Mouse (Mus musculus) liver, embryonic 11.5 days (tissue): Measurements from ENCODE around the gene Hfe2. TPM values are rescaled to one million over a fixed set of nuclear protein-coding genes. Genes with fewer than 3 reads are reported as not detected.
"Not testable (repeated sequence)": the region's sequence is repeated elsewhere in the genome, so short reads cannot be mapped to it uniquely, and the experiment has no call there.

Source experiments
- ATAC-seq: fragments of 200-750 bp; cut with Nextera tagmentation; replicated peaks from 2 replicates; pipeline ENCODE4 v1.8.0; 2017; ENCODE audit warnings: moderate number of reproducible peaks, mild to moderate bottlenecking, moderate TSS enrichment, moderate library complexity; ENCODE audit not compliant: low FRiP score
- DNase-seq: peaks from one replicate; pipeline ENCODE4 v3.0.0-alpha.2; 2017; ENCODE audit warnings: low spot score
- H3K27ac ChIP-seq: fragments of 300-500 bp; sonication (generic); 2 replicates; pipeline ENCODE4 v1.5.1; 2014; ENCODE audit warnings: mild to moderate bottlenecking, low read depth, low read length, control low read depth
- H3K27me3 ChIP-seq: fragments of 300-500 bp; sonication (generic); replicated peaks from 2 replicates; pipeline ENCODE4 v1.6.1; 2014; ENCODE audit warnings: low read length, mixed read lengths; ENCODE audit not compliant: control insufficient read depth, insufficient read depth
- H3K36me3 ChIP-seq: fragments of 300-500 bp; sonication (generic); 2 replicates; pipeline ENCODE4 v1.6.1; 2014; ENCODE audit warnings: mild to moderate bottlenecking, low read length, moderate library complexity, mixed read lengths; ENCODE audit not compliant: control insufficient read depth, insufficient read depth
- H3K4me1 ChIP-seq: fragments of 300-500 bp; sonication (generic); replicated peaks from 2 replicates; pipeline ENCODE4 v1.6.1; 2014; ENCODE audit warnings: low read length, mixed read lengths; ENCODE audit not compliant: control insufficient read depth, insufficient read depth
- H3K4me2 ChIP-seq: fragments of 300-500 bp; sonication (generic); 2 replicates; pipeline ENCODE4 v1.6.1; 2014; ENCODE audit warnings: mild to moderate bottlenecking, control low read depth, moderate library complexity
- H3K4me3 ChIP-seq: fragments of 300-500 bp; sonication (generic); 2 replicates; pipeline ENCODE4 v1.5.1; 2014; ENCODE audit warnings: low read depth, low read length, control low read depth
- H3K9ac ChIP-seq: fragments of 300-500 bp; sonication (generic); 2 replicates; pipeline ENCODE4 v1.6.1; 2014; ENCODE audit warnings: low read depth, low read length, control low read depth
- H3K9me3 ChIP-seq: fragments of 300-500 bp; sonication (generic); 2 replicates; pipeline ENCODE4 v1.6.1; 2016; ENCODE audit warnings: low read length, inconsistent platforms, mixed read lengths; ENCODE audit not compliant: control insufficient read depth
- WGBS: fragments of 180-500 bp; shearing (Covaris S2); extraction: QIAGEN DNeasy Blood & Tissue Kit; methylation state at CpG from one replicate; pipeline ENCODE4 v1.1.7; 2014; 5-methylcytosine and 5-hydroxymethylcytosine counted together
- polyA plus RNA-seq: library from polyadenylated mRNA; unstranded; fragments of >200 nt; fragmentation: Nextera tagmentation; extraction: Ambion mirVana; gene quantifications from 2 replicates; pipeline ENCODE4 v1.2.1, GENCODE M21; 2014

Hfe2 gene
- polyA plus RNA-seq, 1 experiment from 2014 or later, result 0.32 TPM

- Histone ChIP-seq H3K4me2 (no peak overlapping the region), H3K4me3 (no peak overlapping the region), H3K27ac (no peak overlapping the region), H3K36me3 (no peaks in the 10 kb centered on the region), H3K27me3 (no peaks in the 10 kb centered on the region), H3K9me3 (no peaks in the 10 kb centered on the region), H3K9ac (no peak overlapping the region), H3K4me1 (no peaks in the 10 kb centered on the region)
- no peak for ATAC-seq
- WGBS, result 86% methylated on average over 9 of the region's 9 CpGs
- no peak for DNase-seq
These were observed 18.4 kb upstream of the Hfe2 start for GRCm38 (mm10) chr3:96506396-96507047.

DNA sequence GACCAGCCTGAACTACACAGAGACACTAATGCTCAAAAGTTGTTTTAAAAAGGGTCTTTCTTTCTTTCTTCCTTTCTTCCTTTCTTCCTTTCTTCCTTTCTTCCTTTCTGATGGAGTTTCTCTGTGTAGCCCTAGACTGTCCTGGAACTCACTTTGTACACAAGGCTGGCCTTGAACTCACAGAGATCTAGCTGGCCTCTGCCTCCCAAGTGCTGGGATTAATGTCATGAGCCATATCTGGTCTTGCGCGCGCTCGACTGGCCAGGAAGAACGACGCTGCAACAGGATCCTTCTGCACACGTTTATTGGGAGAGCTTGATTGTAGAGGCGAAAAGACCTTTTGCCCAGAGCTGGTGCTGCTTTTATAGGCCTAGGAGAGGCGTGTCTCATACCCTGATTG lies 17.0 kb upstream of the Hfe2 start:
- not testable (repeated sequence) for ATAC-seq, H3K4me2 ChIP-seq, H3K27ac ChIP-seq, H3K4me3 ChIP-seq, H3K4me1 ChIP-seq, DNase-seq, H3K9ac ChIP-seq, H3K36me3 ChIP-seq, H3K27me3 ChIP-seq, H3K9me3 ChIP-seq
- 87% methylated on average over 7 of the region's 9 CpGs for WGBS

DNA sequence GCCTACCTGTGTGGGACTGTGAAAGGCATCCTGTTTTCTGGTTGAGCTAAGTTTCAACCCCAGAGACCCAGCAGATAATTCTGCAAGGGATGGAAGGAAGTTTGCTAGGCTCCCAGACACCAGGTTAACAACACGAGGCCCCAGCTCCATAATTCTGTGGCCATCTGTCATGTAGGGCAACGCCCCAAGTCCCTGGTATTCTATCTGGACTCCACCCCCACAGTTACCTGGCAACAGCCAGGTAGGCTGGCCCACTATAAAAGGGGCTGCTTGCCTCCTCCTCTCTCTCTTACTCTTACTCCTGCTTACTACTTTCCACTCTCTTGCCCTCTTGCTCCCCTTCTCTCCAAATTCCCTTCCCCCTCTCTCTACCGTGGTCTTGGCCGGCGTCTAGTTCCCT lies 4.8 kb upstream of the Hfe2 start:
- no peaks in the 10 kb centered on the region for H3K4me1 ChIP-seq
- H3K4me2 ChIP-seq, result no peak overlapping the region
- H3K9ac ChIP-seq, result no peak overlapping the region
- 52% methylated on average over 5 of the region's 5 CpGs for WGBS
- H3K27ac ChIP-seq, result no peak overlapping the region
- H3K9me3 ChIP-seq, result no peaks in the 10 kb centered on the region
- H3K36me3 ChIP-seq, result no peaks in the 10 kb centered on the region
- no peaks in the 10 kb centered on the region; the same call in 1 of the 2 replicates for H3K27me3 ChIP-seq
- DNase-seq (no peak), ATAC-seq (no peak)
- no peak overlapping the region for H3K4me3 ChIP-seq

GRCm38 (mm10) chr3:96522149-96522548 lies 2.8 kb upstream of the Hfe2 start:
- ATAC-seq, result no peak
- WGBS, result 66% methylated on average over 4 of the region's 4 CpGs
- Histone ChIP-seq H3K27ac (no peak overlapping the region), H3K9me3 (no peaks in the 10 kb centered on the region), H3K36me3 (no peaks in the 10 kb centered on the region), H3K4me2 (no peak overlapping the region), H3K27me3 (peaks cover 18% of the 10 kb centered on the region), H3K9ac (no peak overlapping the region), H3K4me3 (no peak overlapping the region), H3K4me1 (peaks cover 2% of the 10 kb centered on the region; the same call in 1 of the 2 replicates)
- no peak for DNase-seq

DNA sequence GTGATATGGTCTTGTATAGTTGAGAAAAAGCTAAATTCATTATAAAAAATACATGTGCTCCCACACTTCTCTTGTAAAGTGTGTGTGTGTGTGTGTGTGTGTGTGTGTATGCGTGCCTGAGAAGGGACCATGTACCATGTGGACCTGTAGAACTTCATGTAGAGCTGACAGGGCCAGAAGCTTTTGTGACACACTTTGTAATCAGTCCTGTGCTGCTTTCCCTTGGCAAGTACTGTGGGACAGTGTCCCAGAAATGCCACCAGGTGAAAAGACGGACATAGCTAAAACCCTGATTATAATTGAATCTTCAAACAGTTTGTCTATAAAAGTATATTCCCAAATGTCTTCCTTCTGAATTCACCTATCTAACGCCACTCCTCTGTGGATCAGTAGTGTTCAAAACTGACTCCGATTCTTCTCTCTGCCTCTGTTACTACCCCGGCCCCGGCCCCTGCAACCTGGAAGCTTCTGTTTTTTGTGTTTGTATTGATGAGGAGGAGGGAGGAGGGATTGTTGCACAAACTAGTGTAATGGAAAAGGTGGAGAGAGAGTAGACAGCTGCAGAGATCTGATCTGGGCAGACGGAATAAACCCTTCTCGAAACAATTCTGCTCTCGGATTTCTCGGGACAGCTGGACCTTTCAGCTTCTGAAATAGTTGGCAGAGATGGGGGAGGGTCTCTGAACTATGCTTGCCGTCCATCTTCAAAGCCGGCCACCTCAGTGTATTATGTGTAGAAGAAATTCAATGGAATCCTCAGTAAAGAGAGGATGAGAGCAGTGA lies 753 bp upstream of the Hfe2 start:
- Histone ChIP-seq H3K4me3 (no peak overlapping the region), H3K9me3 (no peaks in the 10 kb centered on the region), H3K9ac (no peak overlapping the region), H3K27me3 (peaks cover 39% of the 10 kb centered on the region), H3K27ac (no peak overlapping the region), H3K4me1 (peaks cover 4% of the 10 kb centered on the region; the same call in 1 of the 2 replicates), H3K36me3 (no peaks in the 10 kb centered on the region), H3K4me2 (no peak overlapping the region; the same call in 1 of the 2 replicates)
- DNase-seq (no peak), ATAC-seq (no peak)
- WGBS, result 73% methylated on average over 12 of the region's 12 CpGs

DNA sequence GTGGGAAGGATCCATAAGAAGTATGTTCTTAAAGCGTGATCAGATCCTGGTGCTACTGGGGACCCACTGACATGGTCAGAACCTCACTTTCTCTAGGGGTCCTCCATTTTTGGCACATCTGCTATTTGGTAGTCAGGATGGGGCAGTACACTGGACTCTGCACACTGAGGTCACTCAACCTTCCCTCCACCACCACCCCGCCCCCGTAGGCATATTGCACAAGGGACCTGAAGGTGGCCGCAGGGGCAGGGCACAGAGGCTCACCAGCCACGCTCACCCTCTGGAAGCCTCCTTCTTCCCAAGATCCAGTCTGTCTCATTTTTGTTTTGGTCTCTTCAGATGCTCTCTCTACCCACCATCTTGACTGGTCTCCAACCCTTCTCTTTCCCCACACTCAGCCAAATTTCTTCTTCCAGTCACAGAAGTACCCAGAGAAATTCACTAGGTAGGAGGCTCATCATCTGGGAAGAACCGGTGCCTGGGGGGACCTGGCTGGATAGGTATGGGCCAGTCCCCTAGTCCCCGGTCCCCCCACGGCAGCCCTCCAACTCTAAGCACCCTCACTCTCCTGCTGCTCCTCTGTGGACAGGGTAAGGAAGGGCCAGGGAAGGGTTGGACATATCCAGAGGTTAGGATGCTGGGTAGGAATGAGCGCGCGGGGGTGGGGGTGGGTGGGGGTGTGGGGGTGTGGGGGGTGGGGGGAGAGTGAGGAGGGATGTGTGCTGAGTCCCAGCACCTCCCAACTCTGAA lies 1.2 kb downstream of the Hfe2 start:
- ATAC-seq (no peak), DNase-seq (no peak)
- peaks cover 51% of the 10 kb centered on the region for H3K27me3 ChIP-seq
- WGBS, result 68% methylated on average over 10 of the region's 11 CpGs
- H3K27ac ChIP-seq, result no peak overlapping the region
- no peaks in the 10 kb centered on the region for H3K36me3 ChIP-seq
- no peak overlapping the region for H3K4me3 ChIP-seq
- H3K9ac ChIP-seq, result no peak overlapping the region
- H3K4me2 ChIP-seq, result peak overlapping the region; percentile 71
- H3K9me3 ChIP-seq, result no peaks in the 10 kb centered on the region
- peaks cover 4% of the 10 kb centered on the region; the same call in 1 of the 2 replicates for H3K4me1 ChIP-seq

- H3K4me2 ChIP-seq, result peak overlapping the region; percentile 71
- no peaks in the 10 kb centered on the region for H3K36me3 ChIP-seq
- peaks cover 4% of the 10 kb centered on the region; the same call in 1 of the 2 replicates for H3K4me1 ChIP-seq
- H3K4me3 ChIP-seq, result peak overlapping the region; percentile 45
- DNase-seq, result no peak
- H3K9me3 ChIP-seq, result no peaks in the 10 kb centered on the region
- 5% methylated on average over 44 of the region's 44 CpGs for WGBS
- ATAC-seq, result no peak; the same call in 1 of the 2 replicates
- no peak overlapping the region for H3K27ac ChIP-seq
- H3K27me3 ChIP-seq, result peaks cover 51% of the 10 kb centered on the region
- no peak overlapping the region for H3K9ac ChIP-seq
These were observed 2.0 kb downstream of the Hfe2 start for GRCm38 (mm10) chr3:96526864-96527542.

DNA sequence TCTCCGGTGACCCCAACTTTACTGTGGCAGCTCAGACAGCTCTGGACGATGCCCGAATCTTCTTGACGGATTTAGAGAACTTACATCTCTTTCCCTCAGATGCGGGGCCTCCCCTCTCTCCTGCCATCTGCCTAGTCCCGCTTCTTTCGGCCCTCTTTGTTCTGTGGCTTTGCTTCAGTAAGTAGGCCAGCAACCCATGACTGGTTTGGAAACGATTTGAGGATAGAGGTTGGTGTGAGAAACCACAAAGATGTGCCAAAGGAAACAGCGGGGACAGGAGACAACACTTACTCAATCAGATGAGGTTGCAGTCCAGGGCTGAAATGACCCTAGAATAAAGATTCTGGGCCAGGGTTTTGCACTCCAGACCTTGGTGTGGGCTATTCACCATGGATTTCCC lies 3.5 kb downstream of the Hfe2 start:
- Histone ChIP-seq H3K4me1 (peaks cover 4% of the 10 kb centered on the region; the same call in 1 of the 2 replicates), H3K9me3 (no peaks in the 10 kb centered on the region), H3K27ac (no peak overlapping the region), H3K36me3 (no peaks in the 10 kb centered on the region), H3K4me2 (no peak overlapping the region; the same call in 1 of the 2 replicates), H3K27me3 (peaks cover 51% of the 10 kb centered on the region), H3K9ac (no peak overlapping the region), H3K4me3 (no peak overlapping the region)
- no peak for ATAC-seq
- 46% methylated on average over 9 of the region's 9 CpGs for WGBS
- DNase-seq, result no peak
